Mouse (Mus musculus): ENCODE measurements around the gene Kdm2a. TPM values are rescaled to one million over a fixed set of nuclear protein-coding genes. Genes with fewer than 3 reads are reported as not detected.
A peak's percentile ranks its signal among the peaks of the same experiment; 100 is the strongest.
"Not testable (repeated sequence)": the region's sequence is repeated elsewhere in the genome, so short reads cannot be mapped to it uniquely, and the experiment has no call there.

The Kdm2a gene
- polyA plus RNA-seq, 1 experiment from 2014 or later = 61.6 TPM

DNA sequence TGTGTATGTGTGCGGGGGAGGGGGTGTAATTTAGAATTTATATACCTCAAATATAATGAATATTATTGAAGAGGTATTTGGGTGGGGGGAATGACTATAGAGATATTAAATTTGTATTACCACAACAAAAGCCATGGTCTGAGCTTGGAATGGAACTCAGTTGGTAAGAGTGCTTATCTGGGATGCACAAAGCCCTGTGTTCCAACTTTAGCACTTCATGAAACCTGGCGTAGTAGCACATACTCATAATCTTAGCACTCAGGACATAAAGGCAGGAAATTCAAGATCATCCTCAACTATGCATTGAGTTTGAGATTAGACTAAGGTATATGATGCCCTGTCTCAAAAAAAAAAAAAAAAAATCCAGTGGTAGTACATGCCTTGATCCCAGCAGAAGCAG, 6.8 kb upstream of the Kdm2a start:
- H3K9ac ChIP-seq = no peak overlapping the region
- ATAC-seq (ENCODE audit: insufficient number of reproducible peaks, insufficient read depth, low FRiP score, low TSS enrichment) = no peak
- 95% methylated on average over 2 of the region's 2 CpGs for WGBS

DNA sequence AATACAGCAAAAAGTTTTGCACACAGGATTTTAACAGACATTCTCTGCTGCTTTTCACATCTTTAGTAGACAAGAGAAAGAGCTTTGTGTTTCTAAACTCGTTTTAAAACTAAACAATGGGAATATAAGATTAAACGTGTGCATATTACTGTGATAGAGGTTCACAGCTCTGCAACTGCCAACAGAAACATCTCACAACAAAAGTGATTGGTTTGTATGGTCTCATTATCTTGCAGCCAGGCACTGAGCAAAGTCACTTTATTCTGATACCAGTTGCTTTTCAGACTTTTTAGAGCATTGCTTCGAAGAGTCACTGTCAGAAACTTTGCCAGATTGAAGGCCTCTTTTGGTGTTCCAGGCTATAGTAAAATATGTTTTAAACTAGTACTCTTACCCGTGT, 874 bp upstream of the Kdm2a start:
- Histone ChIP-seq H3K9ac (no peak overlapping the region), H3K4me3 (no peak overlapping the region)

More for the DNA sequence above, 6.8 kb upstream of the Kdm2a start:
- H3K36me3 ChIP-seq = no peaks in the 10 kb centered on the region
- no peak overlapping the region for H3K27ac ChIP-seq
- H3K4me1 ChIP-seq = no peaks in the 10 kb centered on the region
- no peaks in the 10 kb centered on the region for H3K9me3 ChIP-seq
- H3K4me2 ChIP-seq (replicated peaks) = no peak overlapping the region
- no peak overlapping the region for H3K4me3 ChIP-seq
- H3K27me3 ChIP-seq = no peaks in the 10 kb centered on the region

DNA sequence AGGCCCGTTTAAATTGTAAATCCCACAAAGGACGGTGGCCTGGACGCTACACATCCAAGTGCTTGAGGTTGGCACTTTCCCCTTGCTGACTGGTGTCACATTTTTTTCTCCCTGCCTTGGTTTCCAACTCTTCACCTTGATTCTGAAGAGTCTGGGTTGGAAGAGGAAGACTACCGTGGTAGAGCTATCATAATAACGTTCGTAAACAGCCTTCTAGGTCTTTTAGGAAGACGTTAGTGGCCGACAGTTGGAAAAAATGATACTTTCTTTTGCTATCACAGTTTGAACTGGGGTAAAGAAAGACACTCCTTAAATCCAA, 504 bp upstream of the Kdm2a start:
- 27% methylated on average over 8 of the region's 8 CpGs for WGBS
- Histone ChIP-seq H3K4me2 (replicated peaks) (peak overlapping the region; percentile 77), H3K4me3 (peak overlapping the region; percentile 100), H3K9ac (peak overlapping the region; percentile 100), H3K4me1 (peaks cover 11% of the 10 kb centered on the region), H3K27ac (peak overlapping the region; percentile 90), H3K9me3 (no peaks in the 10 kb centered on the region), H3K36me3 (0 out of 2 replicates have a peak, but pooled peaks cover under 1% of the 10 kb centered on the region), H3K27me3 (no peaks in the 10 kb centered on the region)
- ATAC-seq (ENCODE audit: insufficient number of reproducible peaks, insufficient read depth, low FRiP score, low TSS enrichment) = no peak

More for the DNA sequence above, 874 bp upstream of the Kdm2a start:
- Histone ChIP-seq H3K4me1 (peaks cover 9% of the 10 kb centered on the region), H3K27ac (no peak overlapping the region), H3K4me2 (replicated peaks) (peak overlapping the region; percentile 77; the same call in 1 of the 2 replicates), H3K36me3 (no peaks in the 10 kb centered on the region), H3K9me3 (no peaks in the 10 kb centered on the region), H3K27me3 (no peaks in the 10 kb centered on the region)
- no peak for ATAC-seq (ENCODE audit: insufficient number of reproducible peaks, insufficient read depth, low FRiP score, low TSS enrichment)
- WGBS = 72% methylated on average over 4 of the region's 4 CpGs

DNA sequence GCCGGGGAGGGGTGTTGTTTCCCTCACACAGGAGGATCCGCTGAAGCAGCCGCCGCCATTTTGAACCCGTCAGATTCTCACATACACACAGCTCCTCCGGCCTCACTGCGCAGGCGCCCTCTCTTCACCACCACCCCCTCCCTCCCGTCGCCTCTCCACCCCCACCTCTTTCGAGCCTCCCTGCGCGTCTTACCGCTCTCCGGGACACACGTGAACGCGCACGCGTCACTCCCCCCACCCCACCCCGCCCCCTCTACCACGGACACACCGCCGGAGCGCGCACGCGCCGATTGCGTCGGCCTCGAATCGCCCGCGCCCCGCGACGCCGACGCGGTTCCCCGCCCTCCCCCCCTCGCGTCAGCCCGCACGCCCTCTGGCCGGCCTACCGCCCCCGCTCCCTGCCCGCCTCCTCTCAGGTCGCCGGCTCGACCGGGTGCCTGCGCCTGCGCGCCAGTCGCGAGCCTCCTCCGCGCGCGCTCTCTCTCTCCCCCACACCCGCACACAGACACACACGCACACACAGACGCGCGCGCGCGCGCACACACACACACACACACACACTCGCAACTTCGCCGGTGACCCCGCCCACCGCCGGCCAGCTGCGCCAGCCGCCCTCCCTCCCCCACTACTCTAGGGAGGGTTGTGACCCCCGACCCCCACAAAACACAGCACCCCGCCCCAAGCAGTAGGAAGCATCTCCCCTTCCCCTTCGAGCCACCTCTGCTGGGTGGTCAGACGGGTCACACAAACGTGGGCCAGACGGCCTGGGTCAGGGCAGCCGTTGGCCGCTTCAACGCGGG, 887 bp downstream of the Kdm2a start:
- 2% methylated on average over 59 of the region's 90 CpGs for WGBS
- ATAC-seq (ENCODE audit: insufficient number of reproducible peaks, insufficient read depth, low FRiP score, low TSS enrichment) = peak; percentile 91
- Histone ChIP-seq H3K9me3 (no peaks in the 10 kb centered on the region), H3K36me3 (peaks cover 7% of the 10 kb centered on the region; the same call in 1 of the 2 replicates), H3K27ac (peak overlapping the region; percentile 97), H3K27me3 (no peaks in the 10 kb centered on the region), H3K9ac (peak overlapping the region; percentile 100), H3K4me2 (replicated peaks) (peak overlapping the region; percentile 77), H3K4me1 (peaks cover 12% of the 10 kb centered on the region), H3K4me3 (peak overlapping the region; percentile 100)

DNA sequence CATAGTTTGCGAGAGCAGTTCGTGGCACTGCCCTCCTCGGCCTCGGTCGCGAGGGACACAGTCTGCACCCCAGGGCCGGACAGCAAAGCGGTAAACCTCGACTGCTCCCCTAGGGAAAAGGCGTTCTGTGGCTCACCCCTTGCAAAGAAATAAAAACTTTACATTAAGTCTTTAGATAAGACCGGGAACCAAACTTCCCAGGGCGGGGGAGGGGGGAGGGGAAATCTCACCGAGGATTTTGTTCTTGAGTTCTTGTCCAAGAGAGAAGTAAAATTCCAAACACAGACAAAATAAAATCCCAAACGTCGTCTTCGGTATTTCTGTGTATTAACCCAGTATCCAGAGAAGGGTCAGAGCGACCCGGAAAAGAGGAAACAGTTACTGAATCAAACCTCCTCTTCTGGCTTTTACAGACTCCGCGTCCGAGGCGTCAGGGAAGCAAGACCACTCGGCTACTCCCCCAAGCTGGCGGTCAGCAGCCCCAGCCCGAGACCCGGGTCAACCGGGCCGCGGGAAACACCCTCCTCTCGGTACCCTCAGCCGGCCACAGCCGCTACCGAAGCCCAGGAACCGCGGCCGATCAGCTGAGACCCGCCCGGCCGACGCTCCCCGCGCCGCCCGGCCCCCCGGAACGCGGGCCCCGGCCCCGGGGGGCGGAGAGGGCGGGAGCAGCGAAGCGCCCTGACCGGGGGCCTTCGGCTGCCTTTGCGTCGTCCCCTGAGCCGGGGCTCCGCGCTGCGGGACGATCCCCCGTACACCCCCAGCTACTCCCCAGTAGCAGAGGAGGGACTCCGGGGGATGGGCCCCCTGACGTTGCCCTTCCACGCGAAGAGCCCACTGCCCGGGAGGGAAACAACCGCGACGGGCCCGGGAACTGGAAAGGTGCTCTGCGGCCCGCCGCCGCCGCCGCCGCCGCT, 1.7 kb downstream of the Kdm2a start:
- Histone ChIP-seq H3K4me3 (peak overlapping the region; percentile 100), H3K9ac (peak overlapping the region; percentile 100), H3K4me2 (replicated peaks) (peak overlapping the region; percentile 77), H3K4me1 (peaks cover 12% of the 10 kb centered on the region), H3K27me3 (no peaks in the 10 kb centered on the region), H3K27ac (peak overlapping the region; percentile 97), H3K9me3 (no peaks in the 10 kb centered on the region), H3K36me3 (peaks cover 11% of the 10 kb centered on the region; the same call in 1 of the 2 replicates)
- ATAC-seq (ENCODE audit: insufficient number of reproducible peaks, insufficient read depth, low FRiP score, low TSS enrichment) = peak; percentile 66
- under 1% methylated on average over 75 of the region's 80 CpGs for WGBS

DNA sequence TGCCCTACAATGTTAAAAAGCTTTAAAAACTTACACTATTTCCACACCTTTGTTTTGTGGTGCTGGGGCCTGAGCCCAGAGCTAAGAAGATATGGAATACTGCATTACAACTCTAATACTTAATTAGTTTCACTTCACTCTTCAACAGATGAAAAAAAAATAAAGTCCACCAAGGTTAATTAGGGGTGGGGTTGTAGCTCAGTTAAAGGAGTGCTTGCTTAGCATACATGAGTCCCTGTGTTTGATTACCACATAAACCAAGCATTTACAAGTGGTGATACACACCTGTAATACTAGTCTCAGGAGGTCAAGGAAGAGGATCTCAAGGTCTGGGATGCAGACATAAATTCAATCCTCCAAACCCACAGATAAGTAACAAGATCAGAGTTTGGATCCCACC, 10.8 kb downstream of the Kdm2a start:
- Histone ChIP-seq H3K27me3 (no peaks in the 10 kb centered on the region), H3K9ac (no peak overlapping the region), H3K4me1 (no peaks in the 10 kb centered on the region; the same call in 1 of the 2 replicates), H3K27ac (no peak overlapping the region), H3K4me2 (replicated peaks) (no peak overlapping the region), H3K4me3 (no peak overlapping the region), H3K36me3 (peaks cover 22% of the 10 kb centered on the region; the same call in 1 of the 2 replicates), H3K9me3 (no peaks in the 10 kb centered on the region)
- ATAC-seq (ENCODE audit: insufficient number of reproducible peaks, insufficient read depth, low FRiP score, low TSS enrichment) = no peak

DNA sequence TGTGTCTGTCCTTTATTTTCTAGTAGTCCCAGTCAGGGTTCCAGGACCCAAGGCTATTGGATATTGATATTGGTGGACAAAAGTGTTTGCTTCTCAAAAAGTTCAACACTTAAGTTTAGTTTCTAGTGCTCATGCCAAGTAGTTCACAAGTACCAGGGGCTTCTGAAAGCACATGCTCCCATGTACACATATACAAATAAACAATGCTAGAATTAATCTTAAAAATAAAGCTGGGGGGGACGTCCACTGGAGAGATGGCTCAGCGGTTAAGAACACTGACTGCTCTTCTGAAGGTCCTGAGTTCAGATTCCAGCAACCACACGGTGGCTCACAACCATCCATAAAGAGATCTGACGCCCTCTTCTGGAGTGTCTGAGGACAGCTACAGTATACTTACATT, 13.1 kb downstream of the Kdm2a start:
- Histone ChIP-seq H3K9me3 (no peaks in the 10 kb centered on the region), H3K4me3 (no peak overlapping the region), H3K9ac (no peak overlapping the region), H3K36me3 (peaks cover 17% of the 10 kb centered on the region; the same call in 1 of the 2 replicates), H3K27ac (no peak overlapping the region), H3K4me1 (no peaks in the 10 kb centered on the region; the same call in 1 of the 2 replicates), H3K27me3 (no peaks in the 10 kb centered on the region), H3K4me2 (replicated peaks) (no peak overlapping the region)
- 80% methylated on average over 4 of the region's 4 CpGs for WGBS
- no peak for ATAC-seq (ENCODE audit: insufficient number of reproducible peaks, insufficient read depth, low FRiP score, low TSS enrichment)

DNA sequence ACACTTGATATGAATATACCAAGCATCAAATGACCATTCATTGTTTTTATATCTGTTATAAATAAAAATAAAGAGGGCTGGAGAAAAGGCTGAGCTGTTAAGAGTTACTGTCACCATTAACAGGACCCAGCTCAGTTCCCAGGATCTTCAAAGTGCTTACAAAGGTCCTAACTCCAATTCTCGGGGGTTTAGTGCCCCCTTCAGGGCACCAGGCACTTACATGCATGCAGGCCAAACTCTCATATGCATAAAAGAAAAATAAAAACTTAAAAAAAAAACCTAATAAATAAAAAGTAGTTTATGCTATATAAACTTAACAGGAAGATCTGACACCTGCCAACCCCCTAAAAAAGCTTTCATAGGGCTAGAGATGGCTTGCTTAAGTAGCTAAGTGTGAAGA, 13.8 kb downstream of the Kdm2a start:
- H3K9ac ChIP-seq = no peak overlapping the region
- WGBS = 52% methylated on average over 1 of the region's 1 CpGs
- H3K27ac ChIP-seq = no peak overlapping the region

DNA sequence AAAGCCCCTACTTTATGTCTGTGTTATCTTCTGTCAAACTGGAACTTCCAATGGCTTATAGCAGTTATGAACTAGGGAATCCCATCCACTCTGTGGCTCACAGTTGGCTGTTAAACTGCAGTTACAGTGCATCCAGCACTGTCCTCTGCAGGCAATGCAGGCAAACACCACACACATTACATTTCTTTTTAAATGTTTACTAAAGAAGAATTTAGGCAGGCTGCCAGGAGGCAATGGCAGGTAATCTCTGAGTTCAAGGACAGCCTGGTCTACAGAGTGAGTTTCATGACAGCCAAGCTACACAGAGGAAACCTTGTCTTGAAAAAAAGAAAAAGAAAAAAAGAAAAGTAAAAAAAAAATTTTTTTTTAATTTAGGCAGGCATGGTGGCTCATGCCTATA, 14.8 kb downstream of the Kdm2a start:
- Histone ChIP-seq H3K4me3 (no peak overlapping the region), H3K27ac (no peak overlapping the region), H3K36me3 (peaks cover 17% of the 10 kb centered on the region; the same call in 1 of the 2 replicates), H3K27me3 (no peaks in the 10 kb centered on the region), H3K9me3 (no peaks in the 10 kb centered on the region), H3K9ac (no peak overlapping the region), H3K4me2 (replicated peaks) (no peak overlapping the region), H3K4me1 (no peaks in the 10 kb centered on the region; the same call in 1 of the 2 replicates)
- no peak for ATAC-seq (ENCODE audit: insufficient number of reproducible peaks, insufficient read depth, low FRiP score, low TSS enrichment)

More for the DNA sequence above, 13.8 kb downstream of the Kdm2a start:
- H3K27me3 ChIP-seq = no peaks in the 10 kb centered on the region
- H3K9me3 ChIP-seq = no peaks in the 10 kb centered on the region
- H3K4me2 ChIP-seq (replicated peaks) = no peak overlapping the region
- no peak overlapping the region for H3K4me3 ChIP-seq
- H3K4me1 ChIP-seq = no peaks in the 10 kb centered on the region; the same call in 1 of the 2 replicates
- no peak for ATAC-seq (ENCODE audit: insufficient number of reproducible peaks, insufficient read depth, low FRiP score, low TSS enrichment)
- H3K36me3 ChIP-seq = peaks cover 17% of the 10 kb centered on the region; the same call in 1 of the 2 replicates

DNA sequence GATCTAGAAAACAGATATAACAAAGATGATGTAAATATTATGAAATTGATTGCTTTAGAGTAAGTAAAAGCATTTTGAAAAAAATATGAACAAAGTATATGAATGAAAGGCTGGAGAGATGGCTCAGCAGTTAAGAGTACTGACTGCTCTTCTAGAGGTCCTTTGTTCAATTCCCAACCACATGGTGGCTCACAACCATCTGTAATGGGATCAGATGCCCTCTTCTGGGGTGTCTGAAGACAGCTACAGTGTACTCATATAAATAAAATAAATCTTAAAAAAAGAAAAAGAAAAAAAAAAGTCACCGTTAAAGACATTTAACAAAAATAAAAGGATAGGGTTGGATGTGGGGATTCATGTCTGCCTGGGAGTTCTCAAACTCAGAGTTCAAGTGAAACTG, 15.8 kb downstream of the Kdm2a start:
- H3K4me1 ChIP-seq; H3K4me2 ChIP-seq (replicated peaks); H3K9ac ChIP-seq; ATAC-seq (ENCODE audit: insufficient number of reproducible peaks, insufficient read depth, low FRiP score, low TSS enrichment); H3K4me3 ChIP-seq; H3K27ac ChIP-seq; H3K27me3 ChIP-seq; H3K9me3 ChIP-seq: not testable (repeated sequence)
- H3K36me3 ChIP-seq = peaks cover 11% of the 10 kb centered on the region; the same call in 1 of the 2 replicates
- 94% methylated on average over 1 of the region's 1 CpGs for WGBS

DNA sequence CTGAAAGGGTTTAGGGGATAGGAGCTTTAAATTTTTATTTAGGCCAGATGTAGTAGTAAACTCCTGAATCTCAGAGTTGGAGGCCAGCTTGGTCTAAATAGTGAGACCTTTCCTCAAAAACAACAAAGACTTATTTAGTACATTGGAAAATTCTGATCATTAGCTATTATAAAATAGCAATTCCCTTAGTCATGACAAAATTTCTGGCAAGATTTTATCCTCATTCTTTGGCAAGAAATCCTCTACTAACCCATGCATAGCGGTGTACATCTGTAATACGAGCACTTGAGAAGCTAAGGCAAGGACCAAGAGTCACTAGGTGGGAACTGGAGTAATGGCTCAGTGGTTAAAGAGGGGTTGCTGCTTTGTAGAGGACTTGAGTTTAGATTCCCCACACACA, 27.4 kb downstream of the Kdm2a start:
- Histone ChIP-seq H3K9ac (no peak overlapping the region), H3K36me3 (0 out of 2 replicates have a peak, but pooled peaks cover 7% of the 10 kb centered on the region), H3K4me1 (no peaks in the 10 kb centered on the region), H3K27me3 (no peaks in the 10 kb centered on the region), H3K4me2 (replicated peaks) (no peak overlapping the region), H3K9me3 (no peaks in the 10 kb centered on the region), H3K4me3 (no peak overlapping the region), H3K27ac (no peak overlapping the region)
- ATAC-seq (ENCODE audit: insufficient number of reproducible peaks, insufficient read depth, low FRiP score, low TSS enrichment) = no peak
- 89% methylated on average over 2 of the region's 2 CpGs for WGBS

All from embryonic facial prominence, embryonic 12.5 days (tissue).